Mouse (Mus musculus): Measurements from ENCODE around the gene Stac3.

Gene Stac3

DNA sequence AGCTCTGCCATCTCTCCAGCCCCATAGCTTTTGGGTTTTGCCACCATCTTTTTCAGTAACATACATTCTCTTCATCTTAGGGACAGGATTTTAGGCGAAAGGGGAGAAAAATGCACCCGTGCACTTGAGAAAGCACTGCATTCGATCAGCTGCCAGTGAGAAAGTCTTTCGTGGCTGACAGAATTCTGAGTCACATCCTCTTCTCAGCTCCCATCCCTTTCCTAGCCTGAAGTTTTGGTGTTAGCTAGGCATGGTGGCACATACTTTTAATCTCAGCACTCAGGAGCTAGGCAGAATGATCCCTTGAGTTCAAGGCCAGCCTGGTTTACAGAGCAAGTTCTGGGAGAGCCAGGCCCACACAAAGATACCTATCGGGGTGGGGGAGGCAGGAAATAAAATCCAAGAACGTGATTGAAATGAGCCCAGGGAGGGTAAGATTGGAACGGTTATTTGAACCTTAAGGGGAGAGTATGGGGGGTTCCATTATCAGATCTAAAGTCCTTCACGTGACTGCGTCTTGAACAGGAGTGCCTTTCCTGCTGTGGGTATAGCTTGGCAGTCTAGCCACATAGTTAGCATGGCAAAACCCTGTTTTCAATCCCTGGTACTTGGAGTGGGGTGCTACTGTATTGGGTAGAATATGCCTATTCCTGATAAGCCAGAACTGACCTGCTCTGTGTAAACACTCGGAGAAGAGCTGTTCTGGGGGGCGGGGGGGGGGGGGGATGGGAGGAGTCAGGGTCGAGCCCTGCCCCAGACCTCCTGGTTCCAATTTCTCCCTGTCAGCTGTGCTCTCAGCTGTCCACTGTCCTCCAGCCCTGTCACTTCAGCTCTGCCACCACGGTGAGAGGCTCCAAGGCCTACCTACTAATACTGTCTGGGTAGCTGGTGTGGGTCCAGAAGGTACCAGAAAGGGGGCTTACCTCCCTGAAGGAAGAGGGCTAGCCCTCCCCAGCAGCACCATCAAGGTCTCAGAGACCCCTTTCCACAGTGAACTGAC lies at the start of gene Stac3:
Gene Stac3, plus strand, starts transcription at position 793 of the 1,000 bp plus-strand sequence.
- DNase-seq: no peak

- DNase-seq: no peak
These were observed 47.8 kb upstream of the Stac3 start for GRCm38 (mm10) chr10:127453701-127454100.

DNA sequence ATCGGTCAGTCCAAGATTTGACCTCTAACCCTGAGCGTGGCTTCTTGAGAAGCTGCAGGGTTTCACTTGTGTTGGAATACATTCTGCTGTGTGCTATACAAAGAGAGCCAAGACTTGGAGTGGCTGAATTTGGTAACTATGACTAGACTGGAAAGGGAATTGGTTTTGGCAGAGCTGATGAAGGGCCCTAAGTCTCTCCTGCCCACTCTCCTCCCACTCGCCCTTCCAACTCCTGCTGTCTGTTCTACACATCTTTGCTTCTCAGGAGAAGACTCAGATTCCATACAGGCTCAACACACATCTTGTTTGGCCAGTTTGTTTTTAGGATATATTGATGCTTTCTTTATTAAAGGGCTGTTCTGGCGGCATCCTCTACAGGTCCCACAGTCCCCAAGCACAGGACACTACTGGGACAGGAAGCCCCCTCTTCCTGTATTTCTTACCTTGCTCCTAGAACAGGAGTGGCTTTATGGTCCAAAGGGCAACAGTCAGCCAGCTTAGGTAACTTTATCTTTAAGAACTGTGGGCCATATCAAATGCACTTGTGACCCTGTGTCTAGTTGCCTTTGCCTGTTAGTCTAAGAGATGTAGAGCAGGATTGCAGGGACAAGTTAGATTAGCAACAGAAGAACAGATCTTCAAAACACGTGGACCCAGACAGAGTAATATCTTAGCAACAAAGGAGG lies 38.9 kb upstream of the Stac3 start:
- DNase-seq: no peak

- DNase-seq: peak; percentile 45
These were observed 30.1 kb upstream of the Stac3 start for GRCm38 (mm10) chr10:127471281-127471988.

DNA sequence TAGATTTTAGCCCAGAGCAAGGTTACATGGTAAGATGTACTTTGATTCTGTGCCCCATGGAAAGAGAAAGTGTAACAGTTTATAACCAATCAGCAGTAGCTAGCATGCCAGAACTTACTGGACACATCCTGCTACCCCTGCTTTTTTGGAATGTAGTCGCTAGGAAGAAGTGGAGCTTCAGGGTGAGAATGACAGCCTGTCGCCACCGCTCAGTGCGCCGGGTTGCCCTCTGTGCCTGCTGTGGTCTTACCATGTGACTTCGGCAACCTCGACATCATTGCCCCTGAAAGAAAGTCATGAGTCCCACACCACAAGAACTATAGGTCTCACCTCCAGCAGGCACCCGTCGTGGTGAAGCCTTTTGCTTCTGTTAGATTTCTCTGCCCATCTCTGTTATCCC lies 28.8 kb upstream of the Stac3 start:
- no peak for DNase-seq

DNA sequence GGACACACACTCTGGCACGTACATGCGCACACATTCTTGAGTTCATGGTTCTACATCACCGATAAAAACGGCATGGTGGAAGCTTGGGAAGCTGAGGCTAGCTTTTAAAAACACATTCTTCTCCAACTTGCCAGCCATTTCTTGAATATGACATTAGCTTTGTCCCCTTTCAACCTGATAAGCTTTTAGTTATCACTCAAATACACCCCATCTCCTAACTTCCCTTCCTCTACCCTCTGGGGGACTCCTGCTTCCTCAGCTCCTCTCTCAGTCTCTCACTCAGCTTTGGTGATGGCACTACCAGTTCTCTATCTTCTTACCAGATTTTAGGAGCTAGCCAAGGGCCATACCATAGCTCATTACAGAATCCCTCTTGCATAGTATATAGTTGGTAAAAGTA lies 26.3 kb upstream of the Stac3 start:
- no peak for DNase-seq

DNA sequence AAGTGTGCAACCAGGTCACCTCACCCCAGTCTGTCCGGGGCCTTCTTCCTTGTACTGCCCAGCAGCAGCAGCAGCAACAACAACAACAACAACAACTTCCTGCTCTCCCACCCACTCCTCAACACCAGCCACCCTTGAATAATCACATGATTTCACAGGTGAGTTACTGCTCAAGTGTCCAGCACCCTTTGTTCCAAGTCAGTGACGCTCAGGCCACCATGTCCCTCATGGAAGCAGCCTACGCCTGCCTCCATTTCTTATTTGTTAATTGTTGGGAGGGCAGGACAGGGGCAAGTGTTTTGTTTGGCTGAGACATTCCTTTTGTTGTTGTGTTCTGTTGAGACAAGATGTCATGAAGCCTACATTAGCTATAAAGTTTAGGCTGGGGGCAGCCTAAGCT lies 24.9 kb upstream of the Stac3 start:
- no peak for DNase-seq

DNA sequence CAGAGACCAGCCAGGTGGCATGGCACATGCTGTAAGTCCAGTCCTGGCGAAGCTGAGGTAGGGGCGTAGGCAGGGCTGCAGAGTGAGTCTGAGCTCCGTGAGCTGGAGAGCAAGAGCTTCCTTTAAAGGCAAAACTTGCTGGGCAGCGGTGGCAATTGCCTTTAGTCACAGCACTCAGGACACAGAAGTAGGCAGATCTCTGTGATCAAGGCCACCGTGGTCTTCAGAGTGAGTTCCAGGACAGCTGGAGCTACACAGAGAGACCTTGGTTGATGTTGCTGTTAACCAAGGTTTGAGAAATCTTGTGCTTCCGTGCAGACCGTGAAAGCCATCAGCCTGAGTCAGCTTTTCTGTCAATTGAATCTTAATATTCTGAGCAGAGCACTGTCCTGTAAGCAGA lies 24.2 kb upstream of the Stac3 start:
- no peak for DNase-seq

GRCm38 (mm10) chr10:127479131-127479530 lies 22.4 kb upstream of the Stac3 start:
- DNase-seq: peak; percentile 65

GRCm38 (mm10) chr10:127480833-127481813 lies 20.4 kb upstream of the Stac3 start:
- DNase-seq: no peak

DNA sequence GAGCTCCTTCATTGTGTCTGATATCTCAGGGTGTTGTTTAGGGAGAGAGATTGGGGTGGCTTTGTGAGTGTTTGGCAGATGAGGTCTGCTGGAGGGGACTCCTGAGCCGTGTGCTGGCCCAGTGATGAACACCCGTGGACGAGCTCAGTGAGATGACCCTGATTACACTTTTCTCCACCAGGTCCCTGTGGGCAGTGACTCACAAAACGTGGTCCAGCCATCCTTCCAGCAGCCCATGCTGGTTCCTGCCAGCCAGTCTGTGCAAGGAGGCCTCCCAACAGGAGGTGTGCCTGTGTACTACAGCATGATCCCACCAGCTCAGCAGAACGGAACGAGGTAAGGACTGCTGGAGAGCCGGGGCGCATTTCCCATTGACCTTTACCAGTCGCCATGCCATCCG lies 16.3 kb upstream of the Stac3 start:
- no peak for DNase-seq

GRCm38 (mm10) chr10:127488856-127489255 lies 12.6 kb upstream of the Stac3 start:
- DNase-seq: no peak

DNA sequence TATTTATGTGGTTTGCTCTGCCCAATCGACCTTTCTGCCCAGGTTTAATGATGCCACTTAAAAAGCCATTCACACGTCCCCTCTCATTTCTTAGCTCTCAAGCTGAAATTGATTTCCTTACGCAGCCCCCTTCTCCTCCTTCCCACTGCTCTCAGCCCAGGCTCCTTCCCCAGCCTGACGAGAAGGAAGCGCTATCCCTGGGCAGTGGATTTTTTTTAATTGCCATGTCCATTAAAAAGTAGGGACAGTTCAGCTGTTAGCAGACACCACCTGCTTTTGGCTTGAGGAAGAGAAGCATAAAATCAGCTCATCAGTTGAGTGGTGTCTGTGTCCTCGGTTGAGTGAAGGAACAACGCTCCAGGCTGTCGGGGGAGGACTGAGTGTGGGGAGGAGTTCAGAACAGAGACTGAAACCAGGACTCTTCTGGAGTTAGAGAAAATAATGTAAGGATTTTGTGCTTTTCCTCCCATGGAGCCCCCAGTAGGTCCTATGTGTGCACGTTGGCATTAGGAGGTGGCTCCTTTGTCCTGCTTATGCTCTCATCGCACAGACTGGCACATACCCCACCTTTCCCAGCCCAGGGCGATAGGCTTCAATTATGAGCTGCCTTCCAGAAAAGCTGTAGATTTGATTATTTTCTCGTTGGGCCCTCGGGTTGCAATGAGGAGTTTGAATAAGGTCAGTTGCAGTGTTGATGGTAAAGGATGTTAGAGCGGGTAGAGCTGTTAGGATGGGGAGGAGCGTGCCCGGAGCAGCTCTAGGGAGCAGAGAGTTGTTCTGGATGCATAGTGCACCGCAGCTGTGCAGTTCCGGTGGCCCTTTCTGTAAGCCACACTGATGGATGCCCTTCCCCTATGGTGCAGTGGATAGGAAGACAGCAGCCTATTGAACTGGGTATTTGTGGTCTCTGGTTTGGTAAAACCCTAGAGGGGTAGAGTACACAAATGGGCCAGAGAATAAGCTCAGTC lies 11.0 kb upstream of the Stac3 start:
- peak; percentile 47 for DNase-seq

DNA sequence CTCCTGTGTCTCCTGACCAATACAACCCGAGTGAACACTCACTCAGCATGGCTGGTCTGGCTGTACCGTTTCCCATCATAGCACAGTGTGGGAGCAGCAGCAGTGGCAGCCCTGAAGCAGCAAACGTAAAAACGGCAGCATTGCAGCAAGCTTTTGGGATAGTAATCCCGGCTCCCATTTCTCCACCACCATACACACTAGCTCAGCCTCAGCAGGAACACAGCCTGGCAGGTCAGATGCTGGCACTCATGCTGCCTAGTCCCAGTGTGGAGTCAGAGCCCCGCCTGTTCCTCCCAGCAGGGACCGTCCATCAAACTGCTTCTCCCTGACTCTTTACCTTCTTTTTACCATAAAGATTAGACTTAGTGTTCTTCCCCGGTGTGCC lies 10.4 kb upstream of the Stac3 start:
- no peak for DNase-seq

- DNase-seq: no peak
These were observed 9.4 kb upstream of the Stac3 start for GRCm38 (mm10) chr10:127492118-127492517.

- no peak for DNase-seq
These were observed 5.3 kb upstream of the Stac3 start for GRCm38 (mm10) chr10:127496156-127496555.

DNA sequence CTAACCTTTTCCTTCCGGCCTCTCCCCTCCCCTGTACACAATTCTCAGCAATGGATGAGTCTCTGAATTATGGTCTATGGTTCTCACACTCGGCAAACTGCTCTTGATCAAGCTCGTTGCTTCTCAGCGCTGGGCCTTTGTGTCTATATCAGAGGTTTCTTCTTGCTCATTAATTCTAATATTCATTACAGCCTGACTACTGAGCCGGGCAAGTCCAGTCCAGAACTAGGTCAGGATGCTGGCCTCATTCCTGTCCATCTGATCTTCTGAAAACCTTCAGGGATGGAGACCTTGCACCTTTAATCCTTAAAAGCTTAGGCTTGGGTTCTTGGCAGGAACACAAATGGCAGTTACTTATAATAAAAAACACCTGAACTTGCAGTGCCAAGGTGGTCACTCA lies 2.0 kb upstream of the Stac3 start:
- DNase-seq: peak; percentile 75

- DNase-seq: no peak
These were observed 1.4 kb upstream of the Stac3 start for GRCm38 (mm10) chr10:127500042-127500441.

- peak; percentile 87 for DNase-seq
These were observed 6.8 kb downstream of the Stac3 start for GRCm38 (mm10) chr10:127508239-127508638.

GRCm38 (mm10) chr10:127509051-127509836 lies 7.8 kb downstream of the Stac3 start:
- peak; percentile 98 for DNase-seq
